In genomic region chr4:123594381-123594806, GRCm38 (mm10) we compare ENCODE assay signal across 10 mouse cellular contexts.
DNase-seq lines count a peak whose midpoint lies in the region; ATAC-seq and TF ChIP-seq lines count a peak whose summit lies in the region.
"Had no signal": no experiment of that assay in that cellular context is flagged by ENCODE, and none has a peak within 500 bp of the region (broad histone marks: within the 10 kb centered on the region; RNA-seq: fewer than 3 reads in every experiment).

No protein-coding gene starts in this region.

- 39% methylated on average over 5 of the region's 5 CpGs for WGBS in lung, postnatal 0 days
- 70% methylated on average over 5 of the region's 5 CpGs for WGBS in limb, embryonic 12.5 days
- 44% methylated on average over 5 of the region's 5 CpGs for WGBS in stomach, postnatal 0 days
- WGBS in liver, postnatal 0 days (ENCODE audit: insufficient replicate concordance) = 63% methylated on average over 5 of the region's 5 CpGs

- no peaks in the 10 kb centered on the region for H3K9me3 ChIP-seq in lung, postnatal 0 days (ENCODE audit: low read length)
- no peaks in the 10 kb centered on the region for H3K9me3 ChIP-seq in limb, embryonic 12.5 days
- no peaks in the 10 kb centered on the region for H3K9me3 ChIP-seq in stomach, postnatal 0 days (ENCODE audit: control insufficient read depth, low read length)
- H3K9me3 ChIP-seq in liver, postnatal 0 days (ENCODE audit: low read length) = no peaks in the 10 kb centered on the region

- H3K4me2 ChIP-seq in lung, postnatal 0 days (replicated peaks; ENCODE audit: low read depth, low read length) = peak overlapping the region; percentile 29
- H3K4me2 ChIP-seq in limb, embryonic 12.5 days = peak overlapping the region; percentile 24; the same call in 1 of the 2 replicates
- H3K4me2 ChIP-seq in stomach, postnatal 0 days (replicated peaks; ENCODE audit: low read depth) = no peak overlapping the region
- H3K4me2 ChIP-seq in liver, postnatal 0 days (ENCODE audit: low read depth, low read length) = no peak overlapping the region

- H3K4me3 ChIP-seq in lung, postnatal 0 days (ENCODE audit: low read depth, low read length) = no peak overlapping the region
- no peak overlapping the region for H3K4me3 ChIP-seq in limb, embryonic 12.5 days (replicated peaks)
- no peak overlapping the region for H3K4me3 ChIP-seq in stomach, postnatal 0 days (ENCODE audit: low read depth, low read length)
- no peak overlapping the region for H3K4me3 ChIP-seq in liver, postnatal 0 days (ENCODE audit: low read depth, low read length)

- intact Hi-C loops in heart, postnatal 36 days (cut with DNase I) = no loop called here

- H3K36me3 ChIP-seq in lung, postnatal 0 days (ENCODE audit: insufficient read depth, low read length) = no peaks in the 10 kb centered on the region
- no peaks in the 10 kb centered on the region for H3K36me3 ChIP-seq in limb, embryonic 12.5 days
- H3K36me3 ChIP-seq in stomach, postnatal 0 days (ENCODE audit: control insufficient read depth, insufficient read depth, low read length) = no peaks in the 10 kb centered on the region
- H3K36me3 ChIP-seq in liver, postnatal 0 days (replicated peaks; ENCODE audit: insufficient read depth, low read length) = no peaks in the 10 kb centered on the region

- TF ChIP-seq EP300 in lung, postnatal 0 days (IDR thresholded peaks at IDR 0.05) = no peak
- no peak for TF ChIP-seq EP300 in stomach, postnatal 0 days (optimal IDR thresholded peaks at IDR 0.05)
- no peak for TF ChIP-seq EP300 in liver, postnatal 0 days (IDR thresholded peaks at IDR 0.05; ENCODE audit: low read depth)

- peaks cover 16% of the 10 kb centered on the region; the same call in 1 of the 2 replicates for H3K4me1 ChIP-seq in lung, postnatal 0 days (ENCODE audit: insufficient read depth, low read depth, low read length)
- H3K4me1 ChIP-seq in limb, embryonic 12.5 days (replicated peaks) = peaks cover 44% of the 10 kb centered on the region
- peaks cover 3% of the 10 kb centered on the region; the same call in 1 of the 2 replicates for H3K4me1 ChIP-seq in stomach, postnatal 0 days (replicated peaks; ENCODE audit: control insufficient read depth, insufficient read depth)
- H3K4me1 ChIP-seq in liver, postnatal 0 days (ENCODE audit: insufficient read depth) = peaks cover 23% of the 10 kb centered on the region

- DNase-seq in heart, adult 11 months = peak; percentile 86
- DNase-seq in heart, postnatal 36 days = no peak
- DNase-seq in lung, postnatal 0 days (ENCODE audit: low spot score) = no peak
- no peak for DNase-seq in lung, postnatal 36 days
- no peak for DNase-seq in stomach, postnatal 0 days (ENCODE audit: low spot score)
- DNase-seq in liver, postnatal 0 days = no peak
- DNase-seq in cerebellum, postnatal 10 days = no peak

- H3K27ac ChIP-seq in lung, postnatal 0 days (ENCODE audit: low read length) = peak overlapping the region; percentile 76
- H3K27ac ChIP-seq in limb, embryonic 12.5 days = peak overlapping the region; percentile 73
- H3K27ac ChIP-seq in stomach, postnatal 0 days (replicated peaks) = peak overlapping the region; percentile 31; the same call in 1 of the 2 replicates
- H3K27ac ChIP-seq in liver, postnatal 0 days (ENCODE audit: low read depth) = no peak overlapping the region
- H3K27ac ChIP-seq: macrophage had no signal

- no peak for TF ChIP-seq CTCF in lung, postnatal 0 days (IDR thresholded peaks at IDR 0.05)
- no peak for TF ChIP-seq CTCF in stomach, postnatal 0 days (IDR thresholded peaks at IDR 0.05; ENCODE audit: low read depth)
- TF ChIP-seq CTCF in liver, postnatal 0 days (IDR thresholded peaks at IDR 0.05; ENCODE audit: low read depth) = no peak

- ATAC-seq in lung, postnatal 0 days = no peak
- no peak for ATAC-seq in limb, embryonic 12.5 days (ENCODE audit: insufficient number of reproducible peaks, insufficient read depth, low FRiP score, low TSS enrichment, low read depth)
- ATAC-seq in stomach, postnatal 0 days (ENCODE audit: low FRiP score, low TSS enrichment) = no peak
- no peak for ATAC-seq in liver, postnatal 0 days
- ATAC-seq: inflammation-experienced regulatory T-cells, adult 6 months had no signal

- no peak overlapping the region for H3K9ac ChIP-seq in lung, postnatal 0 days (replicated peaks; ENCODE audit: low read depth)
- no peak overlapping the region for H3K9ac ChIP-seq in limb, embryonic 12.5 days (replicated peaks)
- H3K9ac ChIP-seq in stomach, postnatal 0 days (ENCODE audit: low read length) = no peak overlapping the region
- H3K9ac ChIP-seq in liver, postnatal 0 days (replicated peaks) = no peak overlapping the region

- no peaks in the 10 kb centered on the region for H3K27me3 ChIP-seq in lung, postnatal 0 days (replicated peaks; ENCODE audit: insufficient read depth, low read length)
- no peaks in the 10 kb centered on the region for H3K27me3 ChIP-seq in limb, embryonic 12.5 days
- H3K27me3 ChIP-seq in stomach, postnatal 0 days (ENCODE audit: control insufficient read depth, insufficient read depth, low read length) = no peaks in the 10 kb centered on the region
- no peaks in the 10 kb centered on the region for H3K27me3 ChIP-seq in liver, postnatal 0 days (ENCODE audit: insufficient read depth, low read length)

Comparison
In these comparisons a context has a peak if more than half of its experiments do, and no peak if none do; other contexts are left out.
1. H3K4me2 ChIP-seq: peak in lung, postnatal 0 days (single experiment) and limb, embryonic 12.5 days (single experiment); none in stomach, postnatal 0 days (single experiment) and liver, postnatal 0 days (single experiment).